Mouse (Mus musculus) gonadal fat pad, adult 2 months (tissue): Measurements from ENCODE around the gene Lhx6. TPM values are rescaled to one million over a fixed set of nuclear protein-coding genes. Genes with fewer than 3 reads are reported as not detected.

Experiments used
- DNase-seq: peaks from one replicate; pipeline ENCODE4 v3.0.0-alpha.2; 2012; ENCODE audit warnings: low read depth
- polyA plus RNA-seq: library from polyadenylated mRNA; depleted of rRNA; stranded (reverse); fragments of >200 nt; gene quantifications from 2 replicates; pipeline ENCODE4 v1.2.3, GENCODE M21; 2012

The Lhx6 gene
- polyA plus RNA-seq, 1 experiment = 10.4 TPM

DNA sequence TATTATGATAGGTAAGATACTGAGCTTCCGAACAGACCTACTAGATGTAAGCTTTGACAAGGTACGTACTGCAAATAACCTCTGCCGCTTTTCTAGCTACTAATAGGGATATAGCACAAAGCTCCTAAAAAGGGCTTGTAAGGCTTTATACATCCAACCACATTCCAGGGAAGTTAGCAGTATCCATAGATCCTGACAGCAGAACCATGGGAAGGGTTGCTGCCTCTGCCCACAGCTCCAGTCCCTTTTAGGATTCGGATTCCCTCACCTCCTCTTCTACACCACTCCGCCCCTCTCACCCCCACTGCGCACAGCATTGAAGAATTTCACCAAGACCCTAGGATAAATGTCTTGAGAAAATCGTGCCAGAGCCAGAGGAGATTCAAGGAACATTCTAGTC is 11.9 kb downstream of the Lhx6 start:
- no peak for DNase-seq

DNA sequence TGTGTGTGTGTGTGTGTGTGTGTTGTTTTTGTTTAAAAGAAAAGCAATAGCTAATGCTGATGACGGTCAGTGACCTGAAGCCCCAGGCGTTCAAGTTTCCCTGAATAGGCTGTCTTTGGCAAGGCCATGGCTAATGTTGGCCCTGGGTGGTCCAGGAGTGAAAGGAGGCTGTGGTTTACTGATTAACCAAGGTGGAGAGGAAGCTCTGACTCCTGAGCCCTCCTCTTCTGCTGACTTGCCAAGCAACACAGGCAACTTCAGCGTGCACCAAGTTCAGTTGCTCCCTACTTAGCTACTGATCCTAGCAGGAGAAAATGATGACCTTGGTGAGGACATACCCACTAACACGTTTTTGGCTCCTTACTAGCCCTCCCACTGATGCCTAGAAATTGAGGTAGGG is 12.5 kb downstream of the Lhx6 start:
- no peak for DNase-seq

GRCm38 (mm10) chr2:36090853-36091741 is 14.1 kb downstream of the Lhx6 start:
- DNase-seq = no peak

DNA sequence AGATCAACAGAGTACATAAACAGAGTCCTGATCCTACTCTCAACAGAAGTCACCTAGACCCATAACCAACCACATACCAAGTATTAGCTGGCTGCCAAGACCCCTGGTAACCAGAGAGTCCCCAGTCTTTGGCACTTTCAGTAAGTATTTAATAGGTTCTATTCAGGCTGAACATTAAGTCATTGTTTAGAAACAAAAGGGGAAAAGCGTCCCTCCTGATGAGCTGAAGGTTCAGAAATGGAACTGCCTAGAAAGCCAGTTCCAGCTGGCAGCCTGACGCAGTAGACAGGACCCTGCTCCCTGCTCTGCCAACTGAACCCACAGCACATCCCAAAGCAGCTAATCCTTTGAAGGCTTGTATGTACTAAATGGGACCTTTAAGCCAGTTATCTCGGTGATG is 16.0 kb downstream of the Lhx6 start:
- no peak for DNase-seq

DNA sequence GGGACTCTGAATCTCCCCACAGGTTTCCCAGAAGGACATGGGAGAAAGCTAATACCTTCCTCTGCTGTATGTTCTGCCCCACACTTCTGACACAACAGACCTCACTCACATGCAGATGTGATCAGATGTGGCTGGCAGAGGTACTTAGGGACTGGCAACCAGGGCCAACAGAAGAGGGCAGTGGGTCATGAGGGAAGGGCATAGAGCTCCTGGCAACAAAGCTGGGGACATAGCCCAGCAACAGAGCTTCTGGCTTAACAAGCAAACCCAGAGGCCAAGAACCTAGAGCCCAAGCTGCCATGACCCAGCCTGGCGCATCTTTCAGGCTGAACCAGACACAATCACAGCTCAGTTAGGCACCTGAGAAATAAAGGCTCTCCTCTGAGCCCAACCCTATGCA is 20.2 kb downstream of the Lhx6 start:
- no peak for DNase-seq

DNA sequence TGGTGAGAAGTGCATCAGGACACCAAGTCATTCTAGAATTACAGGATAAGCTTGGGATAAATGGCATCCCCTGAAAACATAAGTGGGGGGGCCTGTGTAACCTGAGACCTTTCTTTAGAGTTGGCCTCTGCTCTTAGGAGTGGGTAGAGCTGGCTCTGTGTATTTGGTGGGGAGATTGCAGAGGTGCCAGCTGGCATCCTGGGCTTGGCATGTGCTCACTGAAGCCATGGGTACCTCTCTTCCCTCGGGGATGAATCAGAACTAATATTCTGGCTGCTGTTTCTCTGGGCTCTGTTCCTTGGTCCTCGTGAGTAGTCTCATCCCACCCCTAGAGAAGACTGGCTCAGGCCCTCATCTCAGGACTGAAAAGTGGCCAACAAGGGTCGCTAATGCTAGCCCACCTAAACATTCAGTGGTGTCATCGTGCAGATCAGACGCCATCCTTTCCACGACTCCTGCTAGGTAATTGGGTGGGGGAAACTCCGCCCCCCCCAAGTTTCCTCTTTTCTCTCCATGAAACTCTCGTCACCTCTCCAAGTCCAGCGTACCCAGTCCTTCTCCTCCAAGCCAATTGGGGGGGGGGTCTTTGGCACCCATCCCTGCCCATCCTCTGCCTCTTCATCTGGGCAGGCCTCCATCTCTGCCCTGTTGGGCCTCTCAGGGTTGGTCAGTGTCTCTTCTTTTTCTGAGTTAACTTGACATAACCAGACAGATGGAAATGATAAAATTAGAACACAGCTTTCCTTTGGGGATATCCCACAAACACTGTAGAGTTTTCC is 22.2 kb downstream of the Lhx6 start:
- DNase-seq = no peak

- DNase-seq = no peak
These were observed 23.8 kb downstream of the Lhx6 start for GRCm38 (mm10) chr2:36081446-36081845.

- no peak for DNase-seq
These were observed 27.9 kb downstream of the Lhx6 start for GRCm38 (mm10) chr2:36077160-36077761.

DNA sequence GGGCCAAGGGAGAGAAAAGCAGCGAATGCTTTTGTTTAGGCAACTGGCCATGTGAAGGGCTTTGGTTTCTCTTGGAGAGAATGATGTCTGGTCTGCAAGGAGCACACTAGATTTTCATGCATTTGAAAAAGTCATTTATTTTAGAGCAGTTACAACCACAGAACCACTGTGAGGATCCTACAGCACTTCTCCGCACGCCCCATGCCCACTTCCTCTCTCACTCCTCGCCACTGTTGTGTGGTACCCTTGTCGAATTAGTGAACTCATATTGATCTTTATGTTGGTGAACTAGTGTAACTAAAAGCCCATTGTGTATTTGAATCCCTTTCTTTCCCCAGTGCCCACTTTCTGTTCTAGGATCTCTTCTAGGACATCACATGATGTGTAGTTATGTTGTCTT is 30.0 kb downstream of the Lhx6 start:
- DNase-seq = no peak

GRCm38 (mm10) chr2:36073781-36074180 is 31.4 kb downstream of the Lhx6 start:
- DNase-seq = no peak

GRCm38 (mm10) chr2:36071660-36072305 is 33.4 kb downstream of the Lhx6 start:
- DNase-seq = no peak

- DNase-seq = no peak
These were observed 38.1 kb downstream of the Lhx6 start for GRCm38 (mm10) chr2:36067132-36067531.

DNA sequence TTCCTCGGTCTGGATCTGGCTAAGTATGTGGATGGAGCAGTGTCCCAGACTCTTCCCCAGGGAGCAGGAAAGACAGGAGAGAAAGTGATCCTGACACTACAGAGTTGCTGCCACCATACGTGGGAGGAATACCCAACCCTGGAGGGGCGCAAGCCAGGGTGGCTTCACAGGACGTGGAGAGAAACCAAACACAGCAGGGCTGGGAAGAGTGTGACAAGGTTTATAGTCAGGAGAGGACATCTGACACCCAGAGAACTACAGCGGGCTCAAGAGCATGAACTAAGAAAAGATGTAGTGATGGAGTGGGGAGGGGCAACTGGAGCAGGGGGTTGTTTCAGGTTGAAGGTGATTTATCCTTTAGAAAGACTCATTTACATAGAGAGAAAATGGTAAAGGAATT is 43.8 kb downstream of the Lhx6 start:
- no peak for DNase-seq

GRCm38 (mm10) chr2:36056248-36056647 is 49.0 kb downstream of the Lhx6 start:
- DNase-seq = no peak

GRCm38 (mm10) chr2:36053249-36053648 is 52.0 kb downstream of the Lhx6 start:
- no peak for DNase-seq

- no peak for DNase-seq
These were observed 55.6 kb downstream of the Lhx6 start for GRCm38 (mm10) chr2:36049567-36049954.

DNA sequence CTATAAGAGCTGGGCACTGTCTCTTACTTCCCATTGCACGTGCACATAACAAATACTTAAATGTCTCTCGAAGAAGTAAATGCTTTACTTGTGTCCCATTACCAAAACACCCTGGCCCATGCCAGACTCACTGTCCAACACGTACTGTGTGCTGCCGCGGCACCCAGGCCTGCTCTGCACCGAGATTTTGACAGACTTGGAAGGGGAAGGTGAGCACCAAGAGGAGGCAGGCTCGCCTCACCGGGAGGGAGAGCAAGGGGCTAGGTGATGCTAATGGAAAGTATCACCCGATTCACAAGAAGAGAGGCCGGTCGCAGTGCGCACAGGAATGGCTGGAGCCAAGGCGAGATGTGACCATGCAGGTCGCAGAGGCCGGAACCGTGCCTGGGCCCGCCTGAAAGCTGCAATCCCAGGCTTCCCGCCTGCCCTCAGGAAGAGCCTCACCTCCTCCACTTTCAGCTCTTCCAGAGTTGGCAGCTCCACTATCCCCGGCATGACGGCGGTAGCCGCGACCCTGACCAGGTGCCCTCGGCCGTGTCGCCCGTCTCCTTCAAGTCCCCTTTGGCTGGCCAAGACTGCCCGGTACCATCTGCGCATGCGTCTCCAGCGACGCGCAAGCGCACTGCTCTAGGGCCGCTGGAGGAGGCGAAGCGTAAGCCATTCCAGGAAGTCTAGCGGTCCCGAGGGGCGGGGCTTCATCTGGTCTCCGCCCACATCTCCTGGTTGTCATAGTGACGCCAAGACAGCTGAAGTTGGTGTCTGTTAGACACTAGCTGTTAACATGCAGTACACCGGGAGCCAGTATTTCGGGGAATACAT is 56.3 kb downstream of the Lhx6 start, which contains the start of the genes Ndufa8 and Morn5:
Ndufa8 (minus strand) TSS at position 659 of the 819 bp plus-strand sequence.
Morn5 (plus strand) TSS at position 711 of the 819 bp plus-strand sequence.
- peak; percentile 59 for DNase-seq

- no peak for DNase-seq
These were observed 57.0 kb downstream of the Lhx6 start for GRCm38 (mm10) chr2:36048164-36048563.

DNA sequence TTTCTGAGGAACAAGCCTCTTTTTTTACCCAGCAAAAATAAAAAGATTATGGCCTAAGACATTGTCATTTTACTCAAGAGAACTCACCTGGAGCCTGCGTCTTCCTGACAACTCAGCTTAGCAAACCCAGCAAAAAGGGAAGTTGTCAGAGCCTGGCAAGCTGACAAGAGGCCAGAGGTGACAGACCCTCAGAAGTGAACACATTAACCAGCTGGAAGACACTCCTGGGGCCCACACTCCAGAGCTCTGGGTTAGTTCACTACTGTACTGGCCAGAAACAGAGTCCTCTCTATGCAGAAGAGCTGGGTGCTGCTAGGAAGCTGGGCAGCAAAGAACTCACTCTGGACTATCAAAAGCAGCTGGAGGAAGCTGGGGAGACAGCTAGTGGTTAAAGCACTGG is 64.3 kb downstream of the Lhx6 start:
- no peak for DNase-seq

DNA sequence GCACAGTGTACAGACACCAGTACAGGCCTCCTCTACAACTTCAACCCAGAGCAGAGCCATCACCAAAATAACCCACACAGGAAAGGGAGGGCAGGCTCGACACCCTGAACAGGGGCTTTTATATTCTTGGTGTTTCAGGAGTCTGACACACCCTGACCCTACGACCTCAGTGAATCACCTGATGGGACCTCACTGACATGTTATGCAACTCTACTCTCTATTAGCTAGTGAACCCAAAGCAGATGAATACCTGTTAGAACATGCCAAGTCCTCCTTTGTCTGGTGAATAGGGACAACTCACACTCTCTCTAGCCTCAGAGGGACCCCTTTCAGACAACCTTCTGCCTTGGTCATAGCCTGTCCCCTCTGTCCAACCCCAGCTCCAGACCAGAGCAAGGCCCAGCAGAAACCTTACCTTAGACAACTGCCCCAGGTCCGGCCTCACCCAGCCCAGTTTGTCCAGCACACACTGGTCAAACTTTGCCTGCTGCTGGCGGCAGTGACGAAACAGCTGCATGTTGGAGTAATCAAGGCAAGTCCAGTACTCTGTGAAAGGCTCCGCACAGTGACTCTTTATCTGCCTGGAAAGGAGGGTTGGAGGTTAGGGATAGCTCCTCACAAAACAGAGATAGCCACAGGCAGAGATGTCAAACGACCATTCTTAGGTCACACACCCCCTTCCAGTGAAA is 65.8 kb downstream of the Lhx6 start:
- DNase-seq = no peak
